Mouse (Mus musculus) CH12.LX (cell line): Measurements from ENCODE around the gene Kyat1.

Source experiments
- BHLHE40 ChIP-seq: IDR thresholded peaks from 2 replicates; pipeline ENCODE4 v1.6.1; 2011; ENCODE audit warnings: mild to moderate bottlenecking, low read depth, low read length, improper control_type of control experiment
- CHD1 ChIP-seq: IDR thresholded peaks from 2 replicates; pipeline ENCODE4 v1.6.1; 2012; ENCODE audit warnings: low read depth, low read length, improper control_type of control experiment, inconsistent platforms
- CTCF ChIP-seq, 2 experiments: IDR thresholded peaks in 1 of 2; conservative IDR thresholded peaks in 1 of 2; 2 replicates each; pipeline ENCODE4 v1.5.1; 2011 to 2012; ENCODE audit warnings: low read depth in 2 of 2, low read length in 2 of 2, improper control_type of control experiment in 1 of 2, inconsistent platforms in 1 of 2, mild to moderate bottlenecking in 1 of 2, moderate library complexity in 1 of 2
- GABPA ChIP-seq: IDR thresholded peaks from 2 replicates; pipeline ENCODE4 v1.6.1; 2012; ENCODE audit warnings: low read depth, low read length, improper control_type of control experiment, inconsistent platforms; ENCODE audit not compliant: insufficient replicate concordance
- HCFC1 ChIP-seq: IDR thresholded peaks from 2 replicates; pipeline ENCODE4 v1.6.1; 2012; ENCODE audit warnings: low read depth, mild to moderate bottlenecking, inconsistent platforms, low read length, improper control_type of control experiment
- JUND ChIP-seq: conservative IDR thresholded peaks from 2 replicates; pipeline ENCODE4 v1.6.1; 2011; ENCODE audit warnings: low read depth, low read length, improper control_type of control experiment
- KAT2A ChIP-seq: IDR thresholded peaks from 2 replicates; pipeline ENCODE4 v1.6.1; 2012; ENCODE audit warnings: low read length, improper control_type of control experiment, inconsistent platforms; ENCODE audit not compliant: insufficient replicate concordance
- MYC ChIP-seq: IDR thresholded peaks from 2 replicates; pipeline ENCODE4 v1.6.1; 2011; ENCODE audit warnings: low read depth, mild to moderate bottlenecking, improper control_type of control experiment, low read length
- POLR2A ChIP-seq: IDR thresholded peaks from 2 replicates; pipeline ENCODE4 v1.6.1; 2011; ENCODE audit warnings: low read depth, mild to moderate bottlenecking, improper control_type of control experiment, low read length
- RAD21 ChIP-seq: IDR thresholded peaks from 2 replicates; pipeline ENCODE4 v1.6.1; 2011; ENCODE audit warnings: low read depth, mild to moderate bottlenecking, low read length, improper control_type of control experiment, moderate library complexity
- USF1 ChIP-seq: IDR thresholded peaks from 2 replicates; pipeline ENCODE4 v1.6.1; 2014; ENCODE audit warnings: low read depth, mild to moderate bottlenecking, inconsistent platforms, low read length, improper control_type of control experiment

- TF ChIP-seq CTCF (conservative IDR thresholded peaks at IDR 0.05 in 1 of 2, IDR thresholded peaks at IDR 0.05 in 1 of 2; ENCODE audit: low read depth in 2 of 2, low read length in 2 of 2) (no peak), CHD1 (no peak), GABPA (no peak), USF1 (no peak), MYC (no peak), POLR2A (no peak), HCFC1 (no peak), JUND (no peak), KAT2A (no peak), RAD21 (no peak), BHLHE40 (no peak)
Observed at GRCm38 (mm10) chr2:30242509-30242908, 36.9 kb upstream of the Kyat1 start.
